Mouse (Mus musculus) layer of hippocampus, adult 2 months (tissue): Measurements from ENCODE around the gene Lsm2. TPM values are rescaled to one million over a fixed set of nuclear protein-coding genes. Genes with fewer than 3 reads are reported as not detected.

Experiments used
- DNase-seq, 2 experiments: peaks; one replicate each; pipeline ENCODE4 v3.0.0; 2022; ENCODE audit warnings: low spot score in 2 of 2
- H3K27ac ChIP-seq: fragments of 200-600 bp; 2 replicates; pipeline ENCODE4 v1.8.1; 2022
- H3K4me3 ChIP-seq: fragments of 200-600 bp; 2 replicates; pipeline ENCODE4 v1.8.1; 2022; ENCODE audit warnings: mild to moderate bottlenecking
- CTCF ChIP-seq: fragments of 200-600 bp; conservative IDR thresholded peaks from 2 replicates; pipeline ENCODE4 v1.8.1; 2022; ENCODE audit warnings: antibody characterized with exemption, mild to moderate bottlenecking, moderate library complexity
- total RNA-seq, 2 experiments: library from RNA; stranded (reverse); gene quantifications; 2 replicates each; pipeline ENCODE4 v1.2.3; 2021

The Lsm2 gene
- total RNA-seq, 2 experiments from 2014 or later: 15.9 to 21.8 TPM

- Histone ChIP-seq H3K27ac (no peak overlapping the region), H3K4me3 (no peak overlapping the region)
- DNase-seq: no peak
- TF ChIP-seq CTCF: no peak
Observed at GRCm38 (mm10) chr17:35013221-35013620, 31.6 kb downstream of the Lsm2 start.

- DNase-seq: no peak
- no peak overlapping the region for H3K27ac ChIP-seq
- no peak for TF ChIP-seq CTCF
- no peak overlapping the region for H3K4me3 ChIP-seq
Observed at GRCm38 (mm10) chr17:35015296-35015695, 33.6 kb downstream of the Lsm2 start.

GRCm38 (mm10) chr17:35016376-35016775, 34.7 kb downstream of the Lsm2 start, which contains the start of gene Vwa7:
Vwa7 (plus strand) TSS chr17:35016579.
- TF ChIP-seq CTCF: no peak
- DNase-seq: no peak
- Histone ChIP-seq H3K27ac (no peak within 1 kb of the TSS), H3K4me3 (no peak within 1 kb of the TSS)

- no peak overlapping the region for H3K4me3 ChIP-seq
- TF ChIP-seq CTCF: no peak
- no peak for DNase-seq
- no peak overlapping the region for H3K27ac ChIP-seq
Observed at GRCm38 (mm10) chr17:35016791-35017705, 35.4 kb downstream of the Lsm2 start.

- no peak for TF ChIP-seq CTCF
- Histone ChIP-seq H3K27ac (no peak overlapping the region), H3K4me3 (no peak overlapping the region)
- no peak for DNase-seq
Observed at GRCm38 (mm10) chr17:35017706-35018030, 36.0 kb downstream of the Lsm2 start.

GRCm38 (mm10) chr17:35018171-35018570, 36.5 kb downstream of the Lsm2 start:
- TF ChIP-seq CTCF: no peak
- H3K4me3 ChIP-seq: no peak overlapping the region
- H3K27ac ChIP-seq: no peak overlapping the region
- DNase-seq: no peak

- Histone ChIP-seq H3K4me3 (no peak overlapping the region), H3K27ac (no peak overlapping the region)
- DNase-seq: no peak
- no peak for TF ChIP-seq CTCF
Observed at GRCm38 (mm10) chr17:35019894-35020293, 38.2 kb downstream of the Lsm2 start.

- DNase-seq: no peak
- TF ChIP-seq CTCF: no peak
- H3K27ac ChIP-seq: no peak overlapping the region
- H3K4me3 ChIP-seq: no peak overlapping the region
Observed at GRCm38 (mm10) chr17:35020551-35020950, 38.9 kb downstream of the Lsm2 start.

GRCm38 (mm10) chr17:35021163-35021808, 39.6 kb downstream of the Lsm2 start:
- DNase-seq: peak; percentile 74 to 94
- peak; percentile 97 for TF ChIP-seq CTCF
- H3K4me3 ChIP-seq: peak overlapping the region; percentile 29; the same call in 1 of the 2 replicates

GRCm38 (mm10) chr17:35021842-35022477, 40.3 kb downstream of the Lsm2 start:
- Histone ChIP-seq H3K27ac (peak overlapping the region; percentile 12; the same call in 1 of the 2 replicates), H3K4me3 (no peak overlapping the region)
- no peak for TF ChIP-seq CTCF
- no peak for DNase-seq

More at GRCm38 (mm10) chr17:35021163-35021808, 39.6 kb downstream of the Lsm2 start:
- peak overlapping the region; percentile 12; the same call in 1 of the 2 replicates for H3K27ac ChIP-seq

- TF ChIP-seq CTCF: no peak
- no peak for DNase-seq
- no peak overlapping the region for H3K27ac ChIP-seq
- no peak overlapping the region for H3K4me3 ChIP-seq
Observed at GRCm38 (mm10) chr17:35022541-35023060, 40.9 kb downstream of the Lsm2 start.

- Histone ChIP-seq H3K4me3 (no peak overlapping the region), H3K27ac (no peak overlapping the region)
- no peak for TF ChIP-seq CTCF
- DNase-seq: no peak
Observed at GRCm38 (mm10) chr17:35023221-35023620, 41.6 kb downstream of the Lsm2 start.

GRCm38 (mm10) chr17:35023756-35024155, 42.1 kb downstream of the Lsm2 start:
- Histone ChIP-seq H3K4me3 (no peak overlapping the region), H3K27ac (no peak overlapping the region)
- no peak for TF ChIP-seq CTCF
- DNase-seq: no peak
